Mouse (Mus musculus) kidney, adult 8-10 months (tissue): ENCODE data around the gene 4932438H23Rik.
"Not testable (repeated sequence)": the region's sequence is repeated elsewhere in the genome, so short reads cannot be mapped to it uniquely, and the experiment has no call there.

ENCODE experiments used
- DNase-seq, 2 experiments: peaks; one replicate each; pipeline ENCODE4 v3.0.0; 2022

4932438H23Rik gene

GRCm38 (mm10) chr16:91097858-91098257 lies 2.9 kb upstream of the 4932438H23Rik start:
- no peak for DNase-seq

- DNase-seq: no peak
Measured at GRCm38 (mm10) chr16:91096984-91097506, 2.1 kb upstream of the 4932438H23Rik start.

GRCm38 (mm10) chr16:91096016-91096415 lies 1.1 kb upstream of the 4932438H23Rik start:
- DNase-seq: no peak

- no peak for DNase-seq
Measured at GRCm38 (mm10) chr16:91086642-91087306, 8.1 kb downstream of the 4932438H23Rik start.

GRCm38 (mm10) chr16:91085239-91085825 lies 9.6 kb downstream of the 4932438H23Rik start:
- no peak for DNase-seq

- DNase-seq: no peak
Measured at GRCm38 (mm10) chr16:91084307-91085238, 10.3 kb downstream of the 4932438H23Rik start.

- no peak for DNase-seq
Measured at GRCm38 (mm10) chr16:91083002-91083646, 11.8 kb downstream of the 4932438H23Rik start.

- DNase-seq: peak; percentile 49 to 59
Measured at GRCm38 (mm10) chr16:91081508-91081907, 13.4 kb downstream of the 4932438H23Rik start.

GRCm38 (mm10) chr16:91076180-91076579 lies 18.7 kb downstream of the 4932438H23Rik start:
- peak in 1 of 2 experiments; percentile 46 for DNase-seq

GRCm38 (mm10) chr16:91075423-91075822 lies 19.5 kb downstream of the 4932438H23Rik start:
- DNase-seq: not testable (repeated sequence)

- peak; percentile 84 to 92 for DNase-seq
Measured at GRCm38 (mm10) chr16:91073163-91073892, 21.6 kb downstream of the 4932438H23Rik start.

GRCm38 (mm10) chr16:91072256-91072655 lies 22.7 kb downstream of the 4932438H23Rik start:
- no peak for DNase-seq

- DNase-seq: no peak
Measured at GRCm38 (mm10) chr16:91068969-91069368, 26.0 kb downstream of the 4932438H23Rik start.

- no peak for DNase-seq
Measured at GRCm38 (mm10) chr16:91067122-91067521, 27.8 kb downstream of the 4932438H23Rik start.

- DNase-seq: no peak
Measured at GRCm38 (mm10) chr16:91064583-91065365, 30.1 kb downstream of the 4932438H23Rik start.

GRCm38 (mm10) chr16:91063786-91064185 lies 31.1 kb downstream of the 4932438H23Rik start:
- no peak for DNase-seq

GRCm38 (mm10) chr16:91061531-91062318 lies 33.2 kb downstream of the 4932438H23Rik start:
- DNase-seq: no peak

GRCm38 (mm10) chr16:91057741-91058140 lies 37.2 kb downstream of the 4932438H23Rik start:
- no peak for DNase-seq

GRCm38 (mm10) chr16:91057261-91057660 lies 37.7 kb downstream of the 4932438H23Rik start:
- DNase-seq: no peak
